Mouse (Mus musculus) embryonic facial prominence, embryonic 12.5 days (tissue): ENCODE results near the gene Mettl1. TPM values are rescaled to one million over a fixed set of nuclear protein-coding genes. Genes with fewer than 3 reads are reported as not detected.

Source experiments
- ATAC-seq: fragments of 200-750 bp; cut with Nextera tagmentation; 2 replicates; pipeline ENCODE4 v1.8.0; 2017; ENCODE audit not compliant: insufficient number of reproducible peaks, insufficient read depth, low FRiP score, low TSS enrichment
- H3K27ac ChIP-seq: fragments of 300-500 bp; sonication (generic); 2 replicates; pipeline ENCODE4 v1.5.1; 2016; ENCODE audit warnings: mild to moderate bottlenecking
- H3K27me3 ChIP-seq: fragments of 300-500 bp; sonication (generic); 2 replicates; pipeline ENCODE4 v1.6.1; 2016; ENCODE audit warnings: mild to moderate bottlenecking, moderate library complexity
- H3K36me3 ChIP-seq: fragments of 300-500 bp; sonication (generic); 2 replicates; pipeline ENCODE4 v1.6.1; 2016; ENCODE audit warnings: mild to moderate bottlenecking
- H3K4me1 ChIP-seq: fragments of 300-500 bp; sonication (generic); 2 replicates; pipeline ENCODE4 v1.6.1; 2016
- H3K4me2 ChIP-seq: fragments of 300-500 bp; sonication (generic); replicated peaks from 2 replicates; pipeline ENCODE4 v1.6.1; 2016; ENCODE audit warnings: mild to moderate bottlenecking, moderate library complexity
- H3K4me3 ChIP-seq: fragments of 300-500 bp; sonication (generic); 2 replicates; pipeline ENCODE4 v1.5.1; 2016; ENCODE audit warnings: mild to moderate bottlenecking
- H3K9ac ChIP-seq: fragments of 300-500 bp; sonication (generic); 2 replicates; pipeline ENCODE4 v1.6.1; 2016; ENCODE audit warnings: mild to moderate bottlenecking, moderate library complexity
- H3K9me3 ChIP-seq: fragments of 300-500 bp; sonication (generic); 2 replicates; pipeline ENCODE4 v1.6.1; 2016; ENCODE audit warnings: mild to moderate bottlenecking, moderate library complexity
- WGBS: fragments of 180-500 bp; shearing (Covaris S2); methylation state at CpG from one replicate; pipeline ENCODE4 v1.1.7; 2016; 5-methylcytosine and 5-hydroxymethylcytosine counted together
- polyA plus RNA-seq: library from polyadenylated mRNA; unstranded; fragments of >200 nt; fragmentation: Nextera tagmentation; extraction: Ambion mirVana; gene quantifications from 2 replicates; pipeline ENCODE4 v1.2.1, GENCODE M21; 2016

Mettl1 gene
- polyA plus RNA-seq, 1 experiment from 2014 or later: 51.6 TPM

DNA sequence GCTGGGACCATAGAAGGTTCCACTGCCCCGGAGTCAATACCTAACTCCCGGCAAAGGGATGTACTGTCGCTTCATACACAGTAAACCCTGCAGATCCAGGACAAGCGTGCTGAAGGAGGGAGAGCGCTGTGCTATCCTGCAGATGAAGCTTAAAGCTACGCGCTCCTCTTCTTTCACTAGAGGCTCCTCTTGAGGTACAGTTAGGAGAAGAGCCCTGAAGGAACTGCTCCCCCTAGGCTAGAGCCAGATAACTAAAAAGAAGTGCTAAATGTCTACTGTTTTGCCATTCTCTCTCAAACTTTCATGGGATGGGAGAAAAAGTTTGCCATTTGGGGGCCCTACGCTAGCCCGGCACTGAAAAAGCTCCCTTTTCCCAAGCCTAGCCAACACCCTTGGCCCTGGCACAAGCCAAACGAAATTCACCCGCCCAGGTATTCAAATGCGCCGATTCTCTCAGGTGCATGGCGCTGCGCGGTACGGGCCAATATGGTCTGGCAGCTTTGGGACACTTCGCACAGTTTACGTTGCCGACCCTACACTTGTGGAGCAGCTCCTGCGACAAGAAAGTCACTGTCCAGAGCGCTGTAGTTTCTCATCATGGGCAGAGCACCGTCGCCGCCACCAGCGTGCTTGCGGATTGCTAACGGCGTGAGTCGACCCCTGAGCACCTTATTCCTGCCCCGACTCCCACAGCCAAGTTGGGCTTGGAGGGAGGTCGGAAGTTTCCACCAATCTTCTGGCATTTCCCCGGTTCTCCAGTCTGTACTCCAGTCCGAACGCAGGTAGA, 7.6 kb downstream of the Mettl1 start:
- Histone ChIP-seq H3K4me2 (peak overlapping the region; percentile 1), H3K4me1 (peaks cover 3% of the 10 kb centered on the region; the same call in 1 of the 2 replicates), H3K36me3 (peaks cover 5% of the 10 kb centered on the region; the same call in 1 of the 2 replicates), H3K4me3 (0 out of 2 replicates have a peak overlapping the region, but pooled peaks have one; percentile 6), H3K9ac (no peak overlapping the region), H3K27me3 (peaks cover 53% of the 10 kb centered on the region), H3K27ac (no peak overlapping the region), H3K9me3 (no peaks in the 10 kb centered on the region)
- no peak for ATAC-seq
- 4% methylated on average over 35 of the region's 35 CpGs for WGBS

DNA sequence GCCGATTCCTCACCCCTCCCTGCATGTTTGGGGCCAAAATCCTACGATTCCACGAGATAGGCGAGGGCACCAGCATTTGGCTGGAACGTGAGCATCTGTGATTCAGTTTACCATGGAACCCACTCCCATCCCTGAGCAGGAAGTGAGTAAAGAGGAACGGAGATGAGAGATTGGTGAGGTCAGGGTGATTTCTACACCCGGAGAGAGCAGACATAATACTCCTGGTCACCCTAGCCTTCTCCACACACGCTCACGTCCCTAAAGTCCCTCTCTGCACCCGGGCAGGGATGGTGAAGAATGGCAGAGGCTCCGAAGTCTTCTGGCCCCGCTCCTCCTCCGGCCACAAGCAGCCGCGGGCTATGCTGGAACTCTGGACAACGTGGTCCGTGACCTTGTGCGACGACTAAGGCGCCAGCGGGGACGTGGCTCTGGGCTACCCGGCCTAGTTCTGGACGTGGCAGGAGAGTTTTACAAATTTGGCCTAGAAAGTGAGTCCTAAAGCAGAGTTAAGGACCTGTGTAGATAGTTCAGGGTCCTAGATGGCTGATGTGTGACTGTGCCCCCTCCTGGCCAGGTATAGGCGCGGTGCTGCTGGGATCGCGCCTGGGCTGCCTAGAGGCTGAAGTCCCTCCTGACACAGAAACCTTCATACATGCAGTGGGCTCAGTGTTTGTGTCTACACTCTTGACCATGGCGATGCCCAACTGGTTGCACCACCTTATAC, 8.3 kb downstream of the Mettl1 start:
- Histone ChIP-seq H3K4me1 (peaks cover 3% of the 10 kb centered on the region; the same call in 1 of the 2 replicates), H3K27ac (no peak overlapping the region), H3K9ac (no peak overlapping the region), H3K9me3 (no peaks in the 10 kb centered on the region), H3K4me2 (peak overlapping the region; percentile 1; the same call in 1 of the 2 replicates), H3K4me3 (peak overlapping the region; percentile 6; the same call in 1 of the 2 replicates), H3K36me3 (peaks cover 5% of the 10 kb centered on the region; the same call in 1 of the 2 replicates), H3K27me3 (peaks cover 53% of the 10 kb centered on the region)
- 2% methylated on average over 29 of the region's 29 CpGs for WGBS
- ATAC-seq: no peak

DNA sequence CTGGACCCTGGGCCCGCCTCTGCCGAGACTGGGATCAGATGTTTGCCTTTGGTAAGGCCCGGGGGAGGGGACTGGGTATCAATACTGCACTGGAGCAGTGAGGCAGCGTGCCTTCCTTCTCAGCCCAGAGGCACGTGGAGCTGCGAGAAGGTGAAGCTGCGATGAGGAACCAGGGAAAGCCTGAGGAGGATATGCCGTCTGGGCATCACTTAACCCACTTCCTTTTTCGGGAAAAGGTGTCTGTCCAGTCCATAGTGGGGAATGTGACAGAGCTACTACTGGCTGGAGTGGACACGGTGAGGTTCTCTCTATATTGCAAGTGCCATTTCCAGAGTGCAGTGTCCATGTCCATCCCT, 8.9 kb downstream of the Mettl1 start:
- peaks cover under 1% of the 10 kb centered on the region; the same call in 1 of the 2 replicates for H3K36me3 ChIP-seq
- H3K4me3 ChIP-seq: no peak overlapping the region
- H3K27me3 ChIP-seq: peaks cover 53% of the 10 kb centered on the region
- no peak overlapping the region for H3K27ac ChIP-seq
- WGBS: 18% methylated on average over 10 of the region's 10 CpGs
- H3K9ac ChIP-seq: no peak overlapping the region
- H3K9me3 ChIP-seq: no peaks in the 10 kb centered on the region
- no peak overlapping the region for H3K4me2 ChIP-seq
- peaks cover 3% of the 10 kb centered on the region; the same call in 1 of the 2 replicates for H3K4me1 ChIP-seq
- ATAC-seq: no peak

DNA sequence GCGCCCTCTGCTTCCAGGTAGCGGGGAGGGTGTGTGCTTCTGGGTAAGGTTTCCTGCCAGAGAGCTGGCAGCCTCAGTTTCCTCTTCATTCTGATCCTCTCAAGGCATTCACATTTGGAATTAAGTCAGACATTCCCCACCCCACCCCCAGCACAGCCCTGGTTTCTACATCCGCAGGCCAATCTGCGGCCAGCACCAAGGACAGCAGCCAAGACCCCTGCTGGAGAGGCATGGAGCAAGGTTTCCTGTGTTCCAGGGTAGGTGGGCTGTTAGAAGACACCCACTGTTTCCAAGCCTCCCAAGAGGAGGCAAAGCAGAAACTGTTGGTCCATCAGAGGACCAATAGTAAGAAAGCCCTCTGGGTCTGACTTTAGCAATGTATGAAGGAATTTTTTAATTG, 13.4 kb downstream of the Mettl1 start:
- H3K4me2 ChIP-seq: no peak overlapping the region
- peaks cover 12% of the 10 kb centered on the region for H3K4me1 ChIP-seq
- H3K36me3 ChIP-seq: peaks cover 16% of the 10 kb centered on the region
- ATAC-seq: no peak
- peaks cover 42% of the 10 kb centered on the region for H3K27me3 ChIP-seq
- H3K9me3 ChIP-seq: no peaks in the 10 kb centered on the region
- no peak overlapping the region for H3K27ac ChIP-seq
- WGBS: 59% methylated on average over 4 of the region's 4 CpGs
- no peak overlapping the region for H3K4me3 ChIP-seq
- no peak overlapping the region for H3K9ac ChIP-seq

DNA sequence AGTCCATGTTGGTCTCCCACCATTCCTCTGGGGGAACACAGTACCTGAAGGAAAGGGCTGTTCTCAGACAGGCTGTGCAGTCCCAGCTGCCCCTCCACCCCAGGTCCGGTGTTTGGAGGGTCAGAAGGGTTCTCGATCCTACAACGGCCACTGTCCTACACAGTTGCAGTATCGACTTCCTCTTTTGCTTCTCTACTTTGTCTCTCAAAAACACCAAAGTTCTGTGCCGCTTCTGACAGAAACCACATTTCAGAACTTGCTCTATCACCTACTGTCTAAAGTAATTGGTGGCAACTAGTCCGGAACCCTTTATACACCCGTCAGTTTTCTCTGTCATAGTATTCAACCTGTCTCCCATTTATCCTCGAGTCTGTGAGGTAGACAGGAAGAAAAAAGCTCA, 14.2 kb downstream of the Mettl1 start:
- Histone ChIP-seq H3K4me2 (no peak overlapping the region), H3K36me3 (peaks cover 16% of the 10 kb centered on the region), H3K27ac (no peak overlapping the region), H3K4me3 (no peak overlapping the region), H3K27me3 (peaks cover 41% of the 10 kb centered on the region), H3K4me1 (peaks cover 12% of the 10 kb centered on the region), H3K9me3 (no peaks in the 10 kb centered on the region), H3K9ac (no peak overlapping the region)
- 83% methylated on average over 8 of the region's 8 CpGs for WGBS
- ATAC-seq: no peak

DNA sequence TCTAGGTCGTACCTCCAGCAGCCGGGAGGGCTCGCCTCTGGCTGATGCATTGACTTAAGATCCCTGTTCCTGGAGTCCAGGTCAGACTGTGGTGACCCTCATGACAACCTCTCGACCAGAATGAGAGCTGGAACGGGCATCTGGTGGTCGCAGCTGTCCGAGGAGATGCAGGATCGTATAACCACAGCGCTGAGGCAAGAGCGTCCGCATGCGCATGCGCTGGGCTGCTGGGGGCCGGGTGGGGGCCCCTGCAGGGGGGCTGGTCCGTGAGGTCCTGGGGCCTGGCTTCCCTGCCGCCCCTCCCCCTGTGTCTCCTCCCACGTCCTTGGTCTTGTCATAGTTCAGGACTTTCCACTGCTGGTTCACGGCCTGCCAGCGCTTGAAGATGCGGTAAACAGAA, 15.3 kb downstream of the Mettl1 start:
- Histone ChIP-seq H3K4me2 (no peak overlapping the region), H3K9me3 (no peaks in the 10 kb centered on the region), H3K4me3 (no peak overlapping the region), H3K4me1 (peaks cover 12% of the 10 kb centered on the region), H3K9ac (no peak overlapping the region), H3K27ac (no peak overlapping the region), H3K27me3 (peaks cover 35% of the 10 kb centered on the region), H3K36me3 (peaks cover 16% of the 10 kb centered on the region)
- no peak for ATAC-seq
- WGBS: 84% methylated on average over 20 of the region's 20 CpGs

DNA sequence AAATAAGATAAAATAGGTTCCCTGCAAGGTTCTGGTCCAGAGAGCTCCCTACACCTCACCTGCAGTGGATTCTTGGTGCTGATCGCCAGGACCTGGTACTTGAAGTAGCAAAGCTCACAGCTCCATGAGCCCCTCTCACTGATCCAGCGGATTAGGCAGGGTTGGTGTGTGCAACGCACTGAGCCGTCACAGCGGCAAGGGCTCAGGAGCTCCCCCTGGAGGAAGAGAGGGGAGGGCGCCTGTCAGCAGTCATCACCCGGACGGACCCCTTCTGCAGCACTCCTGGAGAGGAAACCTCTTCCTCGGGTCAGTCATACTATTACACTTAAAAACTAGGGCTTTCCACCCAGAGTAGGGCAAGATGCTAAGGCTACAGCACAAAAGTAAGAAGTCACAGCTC, 16.9 kb downstream of the Mettl1 start:
- H3K4me1 ChIP-seq: peaks cover 12% of the 10 kb centered on the region
- H3K4me2 ChIP-seq: peak overlapping the region; percentile 97
- no peak overlapping the region for H3K9ac ChIP-seq
- under 1% methylated on average over 9 of the region's 9 CpGs for WGBS
- peak overlapping the region; percentile 88; the same call in 1 of the 2 replicates for H3K4me3 ChIP-seq
- H3K9me3 ChIP-seq: no peaks in the 10 kb centered on the region
- ATAC-seq: no peak
- H3K27me3 ChIP-seq: peaks cover 28% of the 10 kb centered on the region
- H3K27ac ChIP-seq: no peak overlapping the region
- H3K36me3 ChIP-seq: peaks cover 16% of the 10 kb centered on the region

DNA sequence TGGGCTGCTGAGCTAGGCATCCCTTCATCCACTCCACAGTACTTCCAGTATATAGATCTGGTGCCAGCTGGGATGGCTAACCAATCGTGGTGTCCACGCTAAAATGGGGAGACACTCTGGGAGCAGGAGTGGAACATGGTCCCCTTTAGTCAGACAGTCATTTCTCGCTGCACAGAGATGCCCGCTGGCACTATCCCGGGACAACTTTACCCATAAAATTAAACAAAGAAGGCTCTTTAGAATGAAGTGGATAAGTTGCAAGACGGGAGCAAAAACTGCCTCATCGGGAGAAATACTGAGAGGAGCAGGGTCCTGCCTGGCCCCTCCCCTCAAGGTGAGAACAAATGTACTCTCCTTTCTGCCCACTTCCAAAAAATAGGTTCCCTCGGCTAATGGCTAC, 17.5 kb downstream of the Mettl1 start:
- no peaks in the 10 kb centered on the region for H3K9me3 ChIP-seq
- peaks cover 12% of the 10 kb centered on the region for H3K4me1 ChIP-seq
- ATAC-seq: no peak
- H3K27me3 ChIP-seq: peaks cover 28% of the 10 kb centered on the region
- peak overlapping the region; percentile 97 for H3K4me2 ChIP-seq
- peak overlapping the region; percentile 79; the same call in 1 of the 2 replicates for H3K9ac ChIP-seq
- 12% methylated on average over 8 of the region's 8 CpGs for WGBS
- peak overlapping the region; percentile 88 for H3K4me3 ChIP-seq
- no peak overlapping the region for H3K27ac ChIP-seq
- peaks cover 16% of the 10 kb centered on the region for H3K36me3 ChIP-seq

DNA sequence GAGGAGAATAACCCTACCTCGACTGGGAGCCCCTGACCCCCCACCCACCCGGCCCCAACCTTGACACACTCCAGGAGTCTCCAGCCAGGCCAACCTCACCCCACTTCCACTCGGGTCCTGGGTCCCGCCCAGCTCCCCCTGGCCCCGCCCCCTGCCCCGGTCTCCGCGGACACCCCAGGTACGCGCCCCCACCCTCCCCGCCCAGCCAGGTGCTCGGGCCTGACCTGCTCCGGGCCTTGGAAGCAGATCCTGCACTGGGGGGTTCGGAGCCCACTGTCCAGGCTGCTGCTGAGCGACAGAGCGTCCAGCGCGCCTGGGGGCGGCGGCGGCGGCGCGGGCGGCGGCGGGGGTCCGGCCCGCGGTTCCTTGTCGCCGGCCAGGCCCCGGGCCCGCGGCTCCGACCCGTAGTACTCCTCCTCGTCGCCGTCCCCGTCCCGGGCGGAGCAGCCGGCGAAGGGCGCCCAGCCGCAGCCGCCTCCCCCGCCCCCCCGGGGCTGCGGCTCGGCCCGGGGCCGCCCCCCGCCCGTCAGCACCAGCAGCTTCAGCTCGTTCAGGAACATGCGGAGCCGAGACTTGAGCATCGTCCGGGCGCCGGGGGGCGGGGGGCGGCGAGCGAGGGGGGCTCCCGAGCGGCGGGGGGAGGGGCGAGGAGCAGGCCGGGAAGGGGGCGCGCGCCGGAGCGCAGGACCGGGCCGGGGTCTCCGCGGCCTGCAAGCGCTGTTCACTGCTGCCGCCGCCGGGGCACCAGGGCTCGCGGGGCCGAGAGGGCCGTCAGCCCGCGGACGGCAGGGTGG, 18.2 kb downstream of the Mettl1 start:
- peaks cover 16% of the 10 kb centered on the region for H3K36me3 ChIP-seq
- ATAC-seq: no peak
- H3K4me3 ChIP-seq: peak overlapping the region; percentile 88
- H3K27me3 ChIP-seq: peaks cover 28% of the 10 kb centered on the region
- peak overlapping the region; percentile 73 for H3K27ac ChIP-seq
- peak overlapping the region; percentile 97 for H3K4me2 ChIP-seq
- H3K4me1 ChIP-seq: peaks cover 12% of the 10 kb centered on the region
- H3K9me3 ChIP-seq: no peaks in the 10 kb centered on the region
- WGBS: under 1% methylated on average over 56 of the region's 92 CpGs
- H3K9ac ChIP-seq: peak overlapping the region; percentile 79

DNA sequence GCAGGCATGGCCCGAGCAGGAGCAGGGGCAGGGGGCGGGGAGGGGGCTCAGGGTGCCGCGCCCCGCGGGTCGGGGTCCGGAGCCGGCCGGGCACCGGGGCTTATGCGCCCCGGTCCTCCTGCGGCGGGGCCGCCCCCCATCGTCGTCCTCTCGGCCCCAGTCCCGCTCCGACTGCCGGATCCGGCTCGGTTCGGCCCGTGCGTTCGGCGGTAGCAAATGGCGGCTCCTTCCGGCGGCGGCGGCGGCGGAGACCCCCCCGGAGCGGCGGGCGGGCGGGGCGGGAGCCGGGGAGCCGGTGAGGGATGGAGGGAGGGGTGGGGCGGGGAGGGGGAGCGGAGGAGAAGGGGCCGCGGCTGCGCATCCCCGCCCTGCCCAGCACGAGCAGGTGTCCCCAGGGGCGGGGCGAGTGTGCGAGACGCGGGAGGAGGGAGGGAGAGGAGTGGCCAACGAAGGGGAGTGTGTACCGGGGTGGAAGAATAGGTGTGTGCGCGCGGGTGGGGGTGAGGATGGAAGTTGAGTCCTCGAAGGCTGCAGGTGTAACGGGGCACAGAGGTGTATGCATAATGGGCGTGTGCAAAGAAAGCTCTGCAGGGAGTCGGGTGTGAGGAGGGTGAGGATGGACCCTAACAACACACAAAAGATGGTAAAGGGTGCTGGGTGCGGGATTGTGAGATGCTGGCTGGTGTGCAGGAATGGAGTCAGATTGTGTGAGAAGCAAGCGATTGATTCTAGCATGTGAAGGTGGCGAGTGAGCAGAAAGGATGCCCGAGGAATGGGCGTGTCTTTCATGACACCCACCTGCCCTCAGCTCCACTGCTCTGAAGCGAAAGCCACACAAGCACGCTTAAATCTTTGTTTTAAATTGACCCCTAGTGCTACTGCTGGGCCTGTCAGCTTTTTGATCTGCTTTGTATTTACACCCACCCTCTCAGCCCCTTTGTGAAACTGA, 19.0 kb downstream of the Mettl1 start, which contains the start of gene March9:
Gene March9 (minus strand): TSS at position 217 of the 949 bp plus-strand sequence.
- peaks cover 28% of the 10 kb centered on the region for H3K27me3 ChIP-seq
- peak within 1 kb of the TSS; percentile 73 for H3K27ac ChIP-seq
- peak within 1 kb of the TSS; percentile 97 for H3K4me2 ChIP-seq
- H3K36me3 ChIP-seq: peaks cover 24% of the 10 kb centered on the region
- H3K9me3 ChIP-seq: no peaks in the 10 kb centered on the region
- WGBS: 1% methylated on average over 56 of the region's 72 CpGs
- H3K4me1 ChIP-seq: peaks cover 20% of the 10 kb centered on the region
- no peak for ATAC-seq
- H3K4me3 ChIP-seq: peak within 1 kb of the TSS; percentile 88
- peak within 1 kb of the TSS; percentile 79 for H3K9ac ChIP-seq
